ENCODE assay signal across 22 mouse cellular contexts in genomic region chr1:62782573-62782972, GRCm38 (mm10).
DNase-seq lines count a peak whose midpoint lies in the region; ATAC-seq and TF ChIP-seq lines count a peak whose summit lies in the region.
"Had no signal": no experiment of that assay in that cellular context is flagged by ENCODE, and none has a peak within 500 bp of the region (broad histone marks: within the 10 kb centered on the region; RNA-seq: fewer than 3 reads in every experiment).

No protein-coding gene starts in this region.

- H3K4me2 ChIP-seq in hindbrain, embryonic 13.5 days: no peak overlapping the region
- no peak overlapping the region for H3K4me2 ChIP-seq in hindbrain, embryonic 16.5 days (ENCODE audit: low read length)
- H3K4me2 ChIP-seq: embryonic facial prominence, embryonic 15.5 days; heart, embryonic 15.5 days had no signal

- TF ChIP-seq CTCF in cerebellum, adult 2 months (IDR thresholded peaks at IDR 0.05; ENCODE audit: borderline replicate concordance, insufficient read depth, low read depth, low read length): no peak

- peaks cover 36% of the 10 kb centered on the region for H3K36me3 ChIP-seq in hindbrain, embryonic 13.5 days
- H3K36me3 ChIP-seq in hindbrain, embryonic 16.5 days (ENCODE audit: control insufficient read depth, insufficient read depth, low read length): no peaks in the 10 kb centered on the region
- H3K36me3 ChIP-seq: heart, embryonic 15.5 days; hindbrain, embryonic 15.5 days had no signal

- H3K4me3 ChIP-seq in hindbrain, embryonic 13.5 days: no peak overlapping the region
- no peak overlapping the region for H3K4me3 ChIP-seq in hindbrain, embryonic 16.5 days (ENCODE audit: low read length)
- H3K4me3 ChIP-seq in cerebellum, adult 2 months (replicated peaks; ENCODE audit: insufficient read depth, low read depth, low read length): no peak overlapping the region
- H3K4me3 ChIP-seq: embryonic facial prominence, embryonic 15.5 days; erythroblast, embryonic 14.5 days; forebrain, embryonic 10.5 days; gastrocnemius, adult 2 months; heart, embryonic 15.5 days; hindbrain, embryonic 10.5 days; hindbrain, embryonic 15.5 days had no signal

- no peak for ATAC-seq in hindbrain, embryonic 13.5 days (ENCODE audit: low FRiP score)
- ATAC-seq in hindbrain, embryonic 16.5 days: no peak
- ATAC-seq: activated CD4-positive, CD25-positive, alpha-beta regulatory T cell, adult 4 months; inflammation-experienced regulatory T-cells, adult 6 months; intestine, postnatal 0 days had no signal

- 0 out of 2 replicates have a peak overlapping the region, but pooled peaks have one; percentile 79 for H3K27ac ChIP-seq in hindbrain, embryonic 13.5 days
- no peak overlapping the region for H3K27ac ChIP-seq in hindbrain, embryonic 16.5 days (ENCODE audit: low read depth, low read length)
- H3K27ac ChIP-seq in cerebellum, adult 2 months (ENCODE audit: insufficient read depth, low read length): no peak overlapping the region
- H3K27ac ChIP-seq: embryonic facial prominence, embryonic 15.5 days; gastrocnemius, adult 2 months had no signal

- H3K9me3 ChIP-seq in hindbrain, embryonic 13.5 days: no peaks in the 10 kb centered on the region
- H3K9me3 ChIP-seq in hindbrain, embryonic 16.5 days (ENCODE audit: control insufficient read depth, low read length): no peaks in the 10 kb centered on the region
- H3K9me3 ChIP-seq: embryonic facial prominence, embryonic 15.5 days; heart, embryonic 15.5 days; hindbrain, embryonic 10.5 days; hindbrain, embryonic 15.5 days had no signal

- 0 out of 2 replicates have a peak, but pooled peaks cover 6% of the 10 kb centered on the region for H3K27me3 ChIP-seq in hindbrain, embryonic 13.5 days
- H3K27me3 ChIP-seq in hindbrain, embryonic 16.5 days (replicated peaks; ENCODE audit: control insufficient read depth, insufficient read depth, low read length): no peaks in the 10 kb centered on the region
- H3K27me3 ChIP-seq in cerebellum, adult 2 months (ENCODE audit: control insufficient read depth, insufficient read depth, low read length): no peaks in the 10 kb centered on the region
- H3K27me3 ChIP-seq: embryonic facial prominence, embryonic 15.5 days; heart, embryonic 15.5 days; hindbrain, embryonic 15.5 days; Patski had no signal

- peaks cover 37% of the 10 kb centered on the region for H3K4me1 ChIP-seq in hindbrain, embryonic 13.5 days (replicated peaks)
- peaks cover 21% of the 10 kb centered on the region for H3K4me1 ChIP-seq in hindbrain, embryonic 16.5 days (ENCODE audit: control insufficient read depth, insufficient read depth, low read depth, low read length)
- H3K4me1 ChIP-seq in cerebellum, adult 2 months (ENCODE audit: control insufficient read depth, insufficient read depth, low read length): peaks cover 31% of the 10 kb centered on the region

- peak; percentile 39 for DNase-seq in cerebellum, adult 11 months
- DNase-seq in cerebellum, postnatal 10 days: no peak
- peak; percentile 47 to 81 for DNase-seq in cerebellum, adult 2 months
- DNase-seq in cerebellum, postnatal 25 days: peak; percentile 50 to 51
- no peak for DNase-seq in right cerebral cortex, postnatal 25 days
- DNase-seq in spleen, postnatal 14 days (ENCODE audit: low spot score in 2 of 2): no peak
- DNase-seq: embryo, embryonic 11 days; gastrocnemius, postnatal 25 days; heart, postnatal 14 days had no signal

- no peak overlapping the region for H3K9ac ChIP-seq in hindbrain, embryonic 13.5 days
- H3K9ac ChIP-seq in hindbrain, embryonic 16.5 days (ENCODE audit: low read depth, low read length): no peak overlapping the region
- H3K9ac ChIP-seq: embryonic facial prominence, embryonic 15.5 days; heart, embryonic 15.5 days; hindbrain, embryonic 15.5 days had no signal

- TF ChIP-seq POLR2A in cerebellum, adult 2 months (IDR thresholded peaks at IDR 0.05; ENCODE audit: borderline replicate concordance, insufficient read depth, low read length): no peak

Comparison
In these comparisons a context has a peak if more than half of its experiments do, and no peak if none do; other contexts are left out.
1. DNase-seq: peak in cerebellum, adult 11 months (single experiment), cerebellum, adult 2 months (2 of 2) and cerebellum, postnatal 25 days (2 of 2); none in cerebellum, postnatal 10 days (0 of 2), right cerebral cortex, postnatal 25 days (single experiment) and spleen, postnatal 14 days (0 of 2).